Mouse (Mus musculus): ENCODE data around the gene Rgs5.
A peak's percentile ranks its signal among the peaks of the same experiment; 100 is the strongest.

The Rgs5 gene

DNA sequence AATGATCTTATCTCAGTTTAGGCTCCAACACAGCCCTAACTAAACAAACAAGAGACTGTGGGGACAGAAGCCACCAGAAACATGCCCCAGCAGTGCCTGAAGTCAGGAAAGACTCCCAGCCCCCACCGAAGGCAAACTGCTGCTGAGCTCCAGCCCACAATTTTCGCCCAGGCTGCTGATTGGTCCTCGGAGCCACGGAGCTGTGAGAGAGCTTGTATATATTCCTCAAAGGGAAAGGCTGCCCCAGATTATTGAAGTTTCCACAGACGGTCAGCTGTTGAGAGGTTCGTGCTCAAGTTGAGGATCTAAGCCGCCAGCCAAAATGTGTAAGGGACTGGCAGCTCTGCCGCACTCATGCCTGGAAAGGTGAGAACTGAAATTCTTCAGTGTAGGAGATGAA, at the start of gene Rgs5:
Rgs5 (plus strand) TSS at position 246 of the 400 bp plus-strand sequence.
- no peak for DNase-seq (ENCODE audit: low spot score in 2 of 2)

DNA sequence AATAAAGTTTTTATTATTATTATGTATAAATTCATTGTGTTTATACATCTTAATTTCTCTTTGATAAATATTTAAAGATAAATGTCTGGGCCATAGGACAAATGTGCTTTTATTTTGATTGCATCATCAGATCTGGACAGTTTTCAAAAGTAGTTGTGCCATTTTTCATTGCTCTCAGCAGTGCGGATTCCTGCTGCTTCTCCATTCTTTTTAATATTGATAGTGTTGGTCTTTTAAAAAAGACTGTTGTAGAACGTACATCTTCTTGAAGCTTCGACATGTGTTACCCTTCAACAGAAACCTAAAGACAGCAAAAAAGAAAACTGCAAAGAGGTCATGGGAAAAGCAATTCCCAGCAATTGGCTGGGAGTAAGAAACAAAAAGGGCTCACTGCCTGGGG, 49.1 kb upstream of the Rgs5 start:
- no peak for DNase-seq (ENCODE audit: low spot score in 2 of 2)

DNA sequence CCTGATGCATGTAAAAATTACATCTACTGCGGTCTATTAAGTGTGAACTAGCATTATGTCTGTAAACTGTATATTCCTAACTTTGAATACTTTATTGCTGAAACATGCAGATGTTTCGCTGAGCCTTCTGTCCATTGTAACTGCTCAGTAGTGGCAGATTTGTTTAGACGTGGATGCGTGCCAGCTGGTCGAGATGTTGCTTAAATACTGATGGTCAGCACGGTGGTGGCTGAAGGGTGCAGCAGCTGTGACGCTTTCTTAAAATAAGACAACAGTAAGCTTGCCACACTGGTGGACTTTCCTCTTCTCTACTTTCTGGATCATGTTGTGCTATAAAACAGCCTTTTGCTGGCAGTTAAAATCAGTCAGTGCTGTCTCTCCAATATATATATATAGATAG, 25.6 kb upstream of the Rgs5 start:
- no peak for DNase-seq (ENCODE audit: low spot score in 2 of 2)

DNA sequence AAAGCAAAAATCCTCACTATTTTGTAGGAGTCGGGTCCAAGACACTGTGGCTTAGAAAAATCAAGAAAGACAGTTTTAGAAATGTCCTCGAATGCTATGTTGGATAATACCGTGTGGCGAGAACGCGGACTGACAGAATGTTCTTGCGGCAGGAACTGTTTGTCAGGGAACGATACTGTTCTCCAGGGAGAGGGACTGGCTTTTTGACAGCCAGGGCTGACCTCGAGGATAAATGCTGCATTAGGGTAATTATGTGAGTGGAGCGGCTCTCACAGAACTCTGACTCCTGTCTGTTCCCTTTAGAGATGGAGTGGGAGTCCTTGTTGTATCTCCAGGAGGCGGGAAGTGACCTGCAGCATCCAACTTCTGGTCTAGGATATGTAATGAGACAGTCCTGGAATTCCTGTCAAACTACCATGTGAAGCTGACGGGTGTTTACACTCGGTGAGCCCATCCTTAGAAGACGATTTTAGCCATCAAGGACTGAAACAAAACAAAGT, 18.0 kb upstream of the Rgs5 start:
- no peak for DNase-seq (ENCODE audit: low spot score in 2 of 2)

DNA sequence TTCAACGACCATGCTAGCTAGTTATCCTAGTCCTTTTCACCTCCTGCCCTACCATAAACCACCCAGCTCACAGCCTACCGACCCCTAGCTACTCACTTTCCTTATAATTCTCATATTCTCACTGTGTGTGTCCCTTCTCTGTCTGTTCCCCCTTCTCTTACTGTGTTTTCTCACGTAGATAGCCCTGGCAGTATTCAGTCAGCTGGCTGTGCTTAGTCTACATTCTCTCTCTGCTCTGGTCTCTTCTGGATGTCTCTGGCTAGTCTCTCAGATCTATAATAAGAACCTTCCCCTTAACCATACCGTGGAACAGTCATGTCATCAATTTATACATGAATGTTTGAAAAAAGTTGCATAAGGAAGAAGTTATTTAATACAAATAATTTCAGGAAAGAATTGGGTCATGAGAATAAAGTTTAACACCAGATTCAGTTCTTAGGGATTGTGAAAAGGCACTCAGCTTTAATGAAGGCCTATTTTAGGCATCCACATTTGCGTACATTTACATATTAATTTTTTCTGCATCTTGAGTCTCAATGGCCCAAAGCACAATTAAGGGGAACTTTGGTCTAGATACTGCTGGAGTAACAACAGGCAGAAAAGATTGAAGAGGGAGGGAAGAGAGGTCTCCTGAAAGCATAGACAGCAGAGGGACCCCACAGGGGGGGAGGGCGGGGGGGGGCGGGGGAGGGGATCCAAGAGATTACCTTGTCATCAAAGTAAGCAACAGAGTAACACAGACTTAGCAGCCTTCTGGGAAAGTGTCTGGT, 10.2 kb upstream of the Rgs5 start:
- DNase-seq (ENCODE audit: low spot score in 2 of 2), result no peak

DNA sequence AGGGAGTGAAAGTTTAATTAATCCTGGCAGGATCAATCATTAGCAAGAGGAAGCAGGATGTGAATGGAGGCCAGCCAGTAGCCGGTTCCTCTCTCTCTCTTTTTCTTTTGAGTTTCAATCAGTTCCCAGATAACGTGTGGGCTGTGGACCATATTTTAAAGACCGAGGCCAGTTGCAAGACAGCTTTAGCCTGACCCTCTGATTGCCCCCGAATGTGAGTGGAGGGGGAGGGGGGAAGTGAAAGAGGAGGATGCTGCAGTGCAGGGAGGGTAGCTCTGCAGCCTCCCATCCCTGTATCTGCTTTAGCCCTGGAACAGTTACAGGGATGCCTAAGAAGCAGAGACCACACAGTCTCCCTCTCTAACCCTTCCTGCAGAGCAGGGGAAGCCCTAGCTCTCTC, 4.2 kb downstream of the Rgs5 start:
- DNase-seq (ENCODE audit: low spot score in 2 of 2), result no peak

DNA sequence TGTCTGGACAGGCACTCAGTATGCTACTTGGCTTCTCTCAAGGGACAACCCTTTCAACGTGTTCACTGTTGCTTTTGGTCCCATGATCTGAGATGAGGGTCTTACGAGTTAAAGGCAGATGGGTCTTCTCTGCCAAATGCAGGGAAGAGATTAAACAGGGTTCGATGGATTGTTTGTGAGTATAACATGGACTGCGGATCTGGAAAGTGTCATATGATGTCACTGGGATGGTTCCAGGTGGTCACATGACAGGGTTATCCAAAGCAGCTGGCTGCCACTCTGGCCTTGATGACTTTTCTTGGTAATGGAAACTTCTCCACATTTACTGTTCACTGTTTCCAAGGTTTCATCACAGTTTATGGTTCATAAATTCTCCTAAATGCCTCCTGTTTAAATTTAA, 12.0 kb downstream of the Rgs5 start:
- no peak for DNase-seq (ENCODE audit: low spot score in 2 of 2)

DNA sequence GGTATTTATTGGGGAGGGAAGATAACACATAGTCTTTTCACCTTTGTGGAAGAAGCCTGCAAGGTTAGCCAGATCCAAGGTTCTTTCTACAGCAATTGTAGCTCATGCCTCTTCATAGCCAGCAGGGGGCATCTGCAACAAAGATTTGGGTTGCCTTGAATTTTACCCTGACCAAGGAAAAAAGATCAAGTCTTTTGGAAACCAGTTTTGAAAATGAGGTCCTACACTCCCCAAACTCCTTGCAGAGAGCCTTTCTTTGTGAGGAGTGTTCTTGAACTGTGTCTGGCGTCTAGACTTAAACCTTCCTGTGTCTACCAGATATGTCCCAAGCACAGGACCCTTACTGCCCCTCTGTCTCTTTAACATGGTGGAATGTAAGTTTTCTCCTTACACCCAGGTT, 15.4 kb downstream of the Rgs5 start:
- peak in 1 of 2 experiments; percentile 8 for DNase-seq (ENCODE audit: low spot score in 2 of 2)

DNA sequence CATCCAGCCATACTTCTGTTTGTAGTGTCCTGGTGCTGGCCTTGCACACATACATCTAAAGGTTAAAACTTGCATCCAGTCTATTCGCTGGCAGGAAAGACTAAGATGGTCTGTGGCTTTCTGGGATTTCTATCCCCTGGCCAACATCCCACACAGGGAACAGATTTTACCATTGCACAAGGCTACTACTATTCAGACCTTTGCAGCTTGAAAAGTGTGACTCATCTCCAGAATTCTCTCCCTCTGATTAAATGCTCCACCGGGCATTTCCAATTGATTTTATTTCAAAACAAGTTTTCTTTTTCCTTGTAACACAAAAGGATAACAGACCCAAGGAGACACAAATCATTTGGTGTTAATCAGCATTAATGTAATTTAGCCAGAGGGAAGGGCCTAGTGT, 16.5 kb downstream of the Rgs5 start:
- DNase-seq (ENCODE audit: low spot score in 2 of 2), result no peak

DNA sequence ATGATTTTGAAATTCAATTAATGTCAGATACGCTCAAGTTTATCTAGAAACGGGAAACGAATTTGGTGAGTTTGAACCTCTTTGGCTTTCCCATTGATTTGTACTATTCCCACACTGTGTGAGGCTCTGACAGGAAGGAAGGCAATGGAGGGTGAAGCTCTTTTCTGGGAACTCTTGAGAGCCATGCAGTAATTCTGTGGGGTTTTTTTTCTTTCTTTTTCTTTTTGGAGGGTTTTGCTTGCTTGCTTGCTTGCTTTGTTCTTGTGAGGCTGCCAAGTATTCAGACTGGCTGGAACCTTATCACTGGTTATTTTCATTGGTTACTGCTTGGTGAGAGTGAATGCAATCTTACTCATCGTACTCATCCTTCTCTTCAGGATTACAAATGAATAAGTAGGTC, 17.0 kb downstream of the Rgs5 start:
- no peak for DNase-seq (ENCODE audit: low spot score in 2 of 2)

DNA sequence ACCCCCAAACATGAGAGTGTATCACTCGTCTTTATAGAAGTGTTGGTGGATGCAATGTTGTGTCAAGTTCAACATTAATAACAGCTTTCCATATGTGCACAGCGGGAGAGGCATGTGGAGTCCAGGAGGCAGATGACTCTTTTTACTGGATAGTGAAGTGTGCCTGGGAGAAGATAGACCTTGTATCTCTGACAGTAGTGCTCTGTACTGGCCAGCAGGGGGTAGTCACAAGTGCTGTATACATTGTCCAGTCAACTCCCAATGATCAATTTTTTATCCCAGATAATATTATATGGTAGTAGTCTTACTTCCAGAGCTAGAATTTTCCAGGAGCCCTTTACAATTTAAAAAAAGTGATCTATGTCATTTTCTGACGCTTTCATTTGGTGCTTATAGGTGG, 18.8 kb downstream of the Rgs5 start:
- no peak for DNase-seq (ENCODE audit: low spot score in 2 of 2)

DNA sequence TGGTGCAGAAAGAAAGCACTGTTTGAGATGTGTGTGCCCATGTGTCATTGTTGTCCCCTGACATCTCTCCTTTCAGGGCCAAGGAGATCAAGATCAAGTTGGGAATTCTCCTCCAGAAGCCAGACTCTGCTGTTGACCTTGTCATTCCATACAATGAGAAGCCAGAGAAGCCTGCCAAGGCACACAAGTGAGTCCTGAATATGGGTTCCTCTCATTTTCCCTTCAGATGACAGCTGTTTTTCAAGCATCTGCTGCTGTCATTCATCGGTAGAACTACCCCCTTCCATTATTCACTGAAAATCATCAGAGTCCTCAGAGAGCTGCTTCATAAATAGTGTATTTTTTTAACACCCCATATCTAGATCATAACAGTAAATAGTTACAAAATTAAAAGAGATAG, 21.4 kb downstream of the Rgs5 start:
- DNase-seq (ENCODE audit: low spot score in 2 of 2), result no peak

DNA sequence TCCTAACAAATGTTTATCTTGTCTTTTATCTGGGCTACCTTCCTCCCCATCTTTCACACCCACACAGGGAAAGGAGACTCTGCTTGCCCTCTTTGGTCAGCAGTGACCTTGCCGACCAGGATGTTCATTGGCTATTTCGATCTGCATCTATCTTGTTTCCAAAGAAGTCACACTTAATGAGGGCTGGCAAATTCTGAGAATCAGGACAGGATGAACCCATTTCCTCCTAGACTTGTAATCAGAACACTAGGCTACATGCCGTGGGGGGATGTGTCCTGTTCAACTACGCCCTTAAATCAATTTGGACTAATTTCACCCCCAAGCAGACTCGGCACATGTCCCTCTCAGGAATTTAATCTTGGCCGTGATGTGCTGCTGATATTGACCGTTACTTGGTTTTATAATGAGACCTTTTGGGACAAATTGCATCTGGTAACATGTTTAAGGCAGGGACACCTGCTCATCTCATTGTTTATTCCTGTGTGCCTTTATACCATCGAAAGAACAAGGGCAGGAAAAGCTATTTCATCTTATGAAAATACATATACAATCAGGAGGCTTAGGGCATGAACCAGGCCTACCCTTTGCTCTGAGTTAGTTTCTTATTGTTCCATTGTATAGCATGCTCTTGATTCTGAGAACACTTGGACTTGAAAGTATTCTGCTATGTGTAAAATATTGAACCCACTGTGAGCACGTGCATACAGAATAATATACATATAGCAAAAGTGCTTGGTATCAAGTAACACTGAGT, 25.3 kb downstream of the Rgs5 start:
- no peak for DNase-seq (ENCODE audit: low spot score in 2 of 2)

DNA sequence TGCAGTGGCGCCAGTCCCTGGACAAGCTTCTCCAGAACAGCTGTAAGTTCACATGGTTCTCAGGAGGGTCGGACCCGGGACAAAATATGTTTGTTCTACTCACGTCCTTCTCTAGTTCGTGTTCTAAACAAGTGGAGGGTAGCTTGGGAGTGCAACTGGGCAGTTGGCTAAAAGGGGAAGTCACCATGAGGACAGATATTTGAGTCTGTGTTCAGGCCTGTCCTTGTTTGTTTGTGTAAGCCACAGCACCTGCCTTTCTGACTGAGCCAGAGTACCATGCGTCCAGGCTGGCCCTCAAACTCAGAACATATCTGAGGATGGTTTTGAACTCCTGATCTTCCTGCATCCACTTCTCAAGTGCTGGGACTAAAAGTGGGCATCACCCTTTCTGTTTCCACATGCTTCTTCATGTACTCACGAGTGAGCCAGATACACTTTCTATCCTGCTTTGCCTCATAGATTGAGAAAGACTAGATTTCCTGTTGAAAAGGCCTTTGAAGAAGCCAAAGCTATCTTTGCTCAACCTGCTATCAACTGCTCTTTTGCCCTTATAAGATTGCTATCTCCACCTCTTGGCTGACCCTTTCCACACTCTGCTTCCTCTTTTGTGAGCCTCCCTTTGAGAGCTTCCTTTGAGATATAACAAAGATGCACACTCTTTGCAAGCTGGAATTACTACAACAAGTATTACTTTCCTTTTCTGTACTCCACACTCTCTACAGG, 27.6 kb downstream of the Rgs5 start:
- no peak for DNase-seq (ENCODE audit: low spot score in 2 of 2)

DNA sequence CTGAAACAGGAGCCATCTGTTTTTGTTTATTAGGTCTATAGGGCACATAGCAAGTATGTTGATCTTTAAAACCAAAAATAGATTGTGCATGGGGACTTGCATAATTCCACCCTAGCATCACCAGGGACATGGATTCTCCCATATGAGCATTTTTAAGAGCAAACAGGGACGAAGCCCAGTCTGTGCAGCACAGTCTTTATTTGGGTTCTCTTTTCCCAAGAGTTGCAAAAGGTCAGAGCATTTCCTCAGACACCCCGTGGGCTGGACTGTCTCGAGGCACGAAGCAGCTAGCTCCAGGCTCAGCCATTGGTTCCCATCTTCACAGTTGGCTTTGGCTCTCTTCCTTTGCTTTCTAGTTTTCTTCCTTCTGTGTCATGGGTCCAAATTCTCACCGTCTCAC, 30.0 kb downstream of the Rgs5 start:
- DNase-seq (ENCODE audit: low spot score in 2 of 2), result no peak

DNA sequence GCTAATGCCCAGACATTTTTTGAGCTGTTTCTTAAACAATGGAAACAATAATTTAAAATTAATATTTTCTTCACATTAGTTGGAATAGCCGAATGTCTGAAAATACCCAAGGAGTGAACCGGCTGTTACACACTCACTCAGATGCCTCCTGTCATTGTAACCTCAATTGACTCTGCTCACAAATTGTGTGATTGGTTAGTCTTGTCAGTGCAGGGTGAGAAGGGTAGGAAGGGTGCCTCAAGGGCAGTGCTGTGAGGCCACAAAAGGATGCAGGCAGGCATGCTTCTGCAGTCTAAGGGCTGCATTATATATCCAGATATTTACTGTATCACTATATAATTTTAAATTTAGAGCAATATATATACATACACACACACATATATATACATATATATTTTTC, 37.7 kb downstream of the Rgs5 start:
- no peak for DNase-seq (ENCODE audit: low spot score in 2 of 2)

DNA sequence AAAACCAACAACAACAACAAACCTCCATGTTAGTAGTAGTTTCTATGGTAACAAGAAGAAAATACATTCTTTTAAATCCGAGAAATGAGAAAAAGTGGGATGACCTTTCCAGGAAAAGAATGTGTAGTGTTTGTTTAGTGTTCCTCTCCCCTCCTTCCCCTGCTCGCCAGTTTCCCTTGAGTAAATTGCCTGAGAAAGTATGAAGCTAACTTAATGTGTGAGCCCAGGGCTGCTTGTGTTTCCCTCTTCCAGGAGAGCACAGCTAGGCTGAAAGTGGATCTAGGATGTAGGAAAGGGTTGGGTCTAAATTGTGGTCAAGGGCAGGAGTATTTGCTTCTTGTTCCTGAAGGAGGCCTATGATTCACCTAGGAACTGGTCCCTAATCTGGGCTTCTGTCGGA, 38.2 kb downstream of the Rgs5 start:
- no peak for DNase-seq (ENCODE audit: low spot score in 2 of 2)

DNA sequence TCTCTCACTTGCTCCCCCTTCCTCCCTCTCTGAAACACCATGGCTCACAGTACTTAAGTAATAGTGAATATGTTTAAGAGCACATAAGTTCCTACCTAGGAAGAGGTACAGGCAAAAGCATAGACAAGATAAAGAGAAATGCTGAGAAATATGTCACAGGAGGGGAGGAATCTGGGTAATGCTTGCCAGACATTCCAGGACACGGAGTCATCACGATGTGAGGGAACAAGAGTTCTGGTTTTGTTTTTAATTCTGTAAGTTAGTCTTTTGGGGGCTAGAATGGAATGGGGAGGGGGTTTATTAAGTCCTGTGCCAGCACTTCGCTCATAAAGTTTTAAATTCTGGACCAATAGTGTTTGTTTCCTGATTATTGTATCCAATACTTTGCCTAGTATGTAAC, 40.1 kb downstream of the Rgs5 start:
- DNase-seq (ENCODE audit: low spot score in 2 of 2), result no peak

DNA sequence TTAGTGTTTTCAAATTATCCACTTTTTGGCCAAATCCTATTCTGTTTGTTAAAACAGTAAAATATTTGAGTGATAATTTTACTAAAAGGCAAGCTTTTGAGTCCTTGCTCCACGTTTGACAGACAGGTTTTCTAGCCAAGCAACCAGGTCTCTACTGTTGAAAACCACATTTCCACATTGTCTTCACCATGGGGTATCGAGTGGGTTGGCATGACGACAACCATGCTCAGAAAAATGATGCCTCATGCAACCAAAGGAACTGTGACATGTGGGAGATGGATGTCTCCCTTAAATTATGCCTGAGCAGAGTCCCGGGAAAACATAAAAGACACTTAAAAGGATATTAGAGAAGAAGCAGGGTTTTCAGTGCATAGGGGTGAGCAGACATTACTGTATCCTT, 41.9 kb downstream of the Rgs5 start:
- no peak for DNase-seq (ENCODE audit: low spot score in 2 of 2)

DNA sequence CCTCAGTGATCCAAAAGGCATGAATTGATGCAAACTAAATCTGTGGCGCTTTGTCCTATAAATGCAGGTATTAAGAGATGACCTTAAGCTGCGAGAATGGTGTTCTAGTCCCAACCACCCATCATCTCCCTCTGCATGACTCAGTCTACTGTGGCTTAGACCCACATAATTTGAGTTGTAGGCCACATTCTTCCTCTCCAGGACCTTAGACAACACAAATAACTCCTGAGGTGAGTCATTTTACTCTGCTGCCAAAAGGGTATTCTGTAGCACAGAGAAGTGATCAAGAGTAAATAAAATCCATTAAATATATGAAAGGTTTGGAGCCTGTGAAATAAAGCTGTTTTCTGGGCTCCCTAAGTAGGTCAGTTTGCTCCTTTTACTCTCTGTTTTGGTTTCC, 43.9 kb downstream of the Rgs5 start:
- no peak for DNase-seq (ENCODE audit: low spot score in 2 of 2)

DNA sequence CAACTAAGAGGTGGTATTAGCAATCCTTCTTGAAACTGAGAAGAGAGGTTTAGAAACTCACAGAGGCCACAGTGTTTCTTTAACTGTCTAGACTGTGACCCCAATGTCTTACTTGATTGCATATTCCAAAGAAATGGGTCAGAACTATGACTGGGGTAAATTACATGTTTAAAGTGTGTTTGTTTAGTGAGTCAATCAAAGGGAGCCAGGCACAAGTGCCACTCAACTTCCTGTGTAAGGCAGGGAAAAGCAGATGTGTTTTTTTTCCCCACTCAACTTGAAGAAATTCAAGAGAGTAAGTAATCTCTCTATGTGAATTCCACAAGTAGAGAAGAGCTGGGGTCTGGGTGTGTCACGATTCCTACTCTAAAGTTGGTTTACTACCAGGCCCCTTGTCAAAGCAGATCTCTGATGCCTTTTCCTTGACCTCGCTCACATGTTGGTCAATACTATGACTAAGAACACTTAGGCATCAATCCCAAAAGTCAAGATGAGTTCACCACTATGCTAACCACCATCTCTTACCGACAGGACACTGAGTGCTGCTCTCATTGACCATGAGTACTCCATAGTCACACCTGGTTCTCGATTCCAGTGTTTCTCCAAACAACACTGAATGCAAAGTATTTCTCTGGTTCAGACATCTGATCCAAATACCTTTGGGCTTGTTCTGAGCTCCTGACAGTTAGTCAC, 49.2 kb downstream of the Rgs5 start:
- DNase-seq (ENCODE audit: low spot score in 2 of 2), result no peak

DNA sequence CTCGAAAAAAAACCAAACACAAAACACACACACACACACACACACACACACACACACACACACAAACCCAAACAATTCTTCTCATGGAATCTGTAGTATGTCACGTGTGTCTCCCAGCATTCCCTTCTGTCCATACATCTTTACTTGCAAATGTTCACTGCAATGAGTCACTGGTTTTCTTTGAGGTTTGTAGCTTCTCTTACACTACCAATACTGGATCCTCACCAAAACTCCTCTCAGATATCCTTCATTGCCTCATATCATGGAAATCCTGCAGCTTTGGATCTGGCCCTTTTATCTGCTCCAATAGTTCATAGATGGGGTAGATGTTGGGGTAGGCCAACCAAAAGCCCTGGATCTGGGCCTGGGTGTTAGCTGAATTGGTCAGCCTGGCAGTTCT, 66.5 kb downstream of the Rgs5 start:
- DNase-seq (ENCODE audit: low spot score in 2 of 2), result no peak

Measured in cerebellum, postnatal 4 days (tissue).